16 mouse cellular contexts compared by ENCODE assay signal in genomic region chr17:75775518-75775917, GRCm38 (mm10).
"Had no signal": no experiment of that assay in that cellular context is flagged by ENCODE, and none has a peak within 500 bp of the region (broad histone marks: within the 10 kb centered on the region; RNA-seq: fewer than 3 reads in every experiment).

No protein-coding gene starts in this region.

- H3K9ac ChIP-seq: neural tube, embryonic 13.5 days; neural tube, embryonic 15.5 days; stomach, embryonic 15.5 days had no signal

- DNase-seq: retina, postnatal 1 day; right cerebral cortex, adult 18-20 months; right cerebral cortex, postnatal 14 days; right cerebral cortex, postnatal 25 days; right cerebral cortex, postnatal 4 days; spleen, adult 18-20 months; thymus, adult 18-20 months; thymus, adult 2 months; thymus, postnatal 14 days; thymus, postnatal 25 days; thymus, postnatal 36 days; thymus, postnatal 4 days had no signal

- H3K27ac ChIP-seq: neural tube, embryonic 13.5 days; neural tube, embryonic 15.5 days; stomach, embryonic 15.5 days; stomach, postnatal 0 days had no signal

- H3K4me1 ChIP-seq: neural tube, embryonic 13.5 days; neural tube, embryonic 15.5 days; stomach, embryonic 15.5 days had no signal

- H3K36me3 ChIP-seq: neural tube, embryonic 13.5 days; neural tube, embryonic 15.5 days; stomach, embryonic 15.5 days had no signal

- H3K4me2 ChIP-seq: neural tube, embryonic 13.5 days; neural tube, embryonic 15.5 days; stomach, embryonic 15.5 days had no signal

- H3K4me3 ChIP-seq: neural tube, embryonic 13.5 days; neural tube, embryonic 15.5 days; stomach, embryonic 15.5 days had no signal

- H3K9me3 ChIP-seq: neural tube, embryonic 13.5 days; neural tube, embryonic 15.5 days; stomach, embryonic 15.5 days had no signal

- H3K27me3 ChIP-seq: neural tube, embryonic 13.5 days; neural tube, embryonic 15.5 days; stomach, embryonic 15.5 days had no signal
